Mouse (Mus musculus): ENCODE results near the gene Slc27a5.

GRCm38 (mm10) chr7:13006531-13006930, 8.5 kb upstream of the Slc27a5 start:
- TF ChIP-seq CTCF (IDR thresholded peaks at IDR 0.05; ENCODE audit: insufficient read depth, low read length) (no peak), POLR2A (IDR thresholded peaks at IDR 0.05; ENCODE audit: borderline replicate concordance, extremely low read depth, low read depth, low read length) (no peak)

All from lung, adult 2 months (tissue).